Mouse (Mus musculus): ENCODE measurements at regions not wholly inside any gene's neighbourhood (a gene's known extent, or its start where the extent isn't known, plus 50 kb on each side); places are given as distances from the start of the nearest gene placed in this dataset.

DNA sequence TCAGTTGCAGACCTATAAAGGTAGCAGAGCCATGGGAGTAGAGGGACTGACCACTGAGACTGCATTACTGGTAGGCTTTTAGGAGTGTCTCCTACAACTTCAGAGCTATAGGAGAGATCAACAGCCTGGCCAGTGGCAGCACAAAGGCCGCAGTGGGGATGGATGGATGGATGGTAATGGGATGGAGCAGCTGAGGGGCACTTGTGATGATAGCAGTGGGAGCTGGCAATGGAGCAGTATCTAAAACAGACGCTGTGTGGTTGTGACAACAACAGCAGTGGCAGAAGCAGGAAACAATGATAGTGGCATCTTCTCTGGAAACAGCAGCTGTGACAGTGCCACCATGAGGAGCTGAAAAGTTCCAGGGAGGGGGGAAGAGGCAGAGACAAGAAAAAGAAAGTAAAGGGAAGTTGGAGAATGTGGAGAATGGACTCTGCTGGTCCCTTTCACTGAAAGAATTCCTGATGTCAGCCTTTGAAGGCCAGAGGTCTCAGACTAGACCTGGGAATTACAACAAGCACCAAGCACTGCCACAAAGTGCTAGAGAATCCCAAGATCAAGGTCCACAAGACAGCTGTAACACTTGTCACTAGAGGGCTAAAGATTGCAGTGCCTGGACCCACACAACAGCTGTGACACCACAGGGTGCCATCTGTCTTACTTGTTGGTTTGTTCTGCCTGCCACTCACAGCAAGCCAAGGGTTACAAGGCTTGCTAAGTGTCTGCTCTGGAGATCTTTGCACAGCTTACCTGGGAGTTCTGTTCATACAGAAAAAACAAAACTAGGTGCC is 624.1 kb upstream of the Pitx2 start:
- ATAC-seq (ENCODE audit: insufficient number of reproducible peaks, insufficient read depth, low FRiP score, low TSS enrichment, low read depth): no peak
- Histone ChIP-seq H3K4me2 (no peak overlapping the region), H3K27me3 (no peaks in the 10 kb centered on the region), H3K9ac (no peak overlapping the region), H3K9me3 (no peaks in the 10 kb centered on the region), H3K27ac (no peak overlapping the region), H3K4me3 (no peak overlapping the region), H3K36me3 (no peaks in the 10 kb centered on the region), H3K4me1 (no peaks in the 10 kb centered on the region)
- WGBS: 79% methylated on average over 2 of the region's 2 CpGs

DNA sequence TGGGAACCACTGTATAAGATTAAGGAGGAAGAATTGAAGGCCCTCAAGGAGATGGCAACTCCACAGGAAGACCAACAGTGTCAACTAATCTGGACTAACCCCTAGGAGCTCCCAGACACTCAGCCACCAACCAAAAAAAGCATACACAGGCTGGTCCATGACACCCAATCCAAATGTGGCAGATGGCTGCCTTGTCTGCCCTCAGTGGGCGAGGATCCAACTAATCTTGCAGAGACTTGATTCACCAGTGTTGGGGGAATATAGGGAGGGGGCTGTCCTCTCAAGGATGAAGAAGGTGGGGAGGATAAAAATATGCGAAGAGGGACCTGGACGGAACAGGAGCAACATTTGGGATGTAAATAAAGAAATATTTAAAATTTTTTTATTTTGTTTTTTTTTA is 629.1 kb upstream of the Pitx2 start:
- WGBS: 91% methylated on average over 3 of the region's 3 CpGs
- Histone ChIP-seq H3K27ac (no peak overlapping the region), H3K9me3 (no peaks in the 10 kb centered on the region), H3K4me3 (no peak overlapping the region), H3K27me3 (no peaks in the 10 kb centered on the region), H3K9ac (no peak overlapping the region), H3K4me2 (no peak overlapping the region), H3K36me3 (no peaks in the 10 kb centered on the region), H3K4me1 (no peaks in the 10 kb centered on the region)
- ATAC-seq (ENCODE audit: insufficient number of reproducible peaks, insufficient read depth, low FRiP score, low TSS enrichment, low read depth): no peak

DNA sequence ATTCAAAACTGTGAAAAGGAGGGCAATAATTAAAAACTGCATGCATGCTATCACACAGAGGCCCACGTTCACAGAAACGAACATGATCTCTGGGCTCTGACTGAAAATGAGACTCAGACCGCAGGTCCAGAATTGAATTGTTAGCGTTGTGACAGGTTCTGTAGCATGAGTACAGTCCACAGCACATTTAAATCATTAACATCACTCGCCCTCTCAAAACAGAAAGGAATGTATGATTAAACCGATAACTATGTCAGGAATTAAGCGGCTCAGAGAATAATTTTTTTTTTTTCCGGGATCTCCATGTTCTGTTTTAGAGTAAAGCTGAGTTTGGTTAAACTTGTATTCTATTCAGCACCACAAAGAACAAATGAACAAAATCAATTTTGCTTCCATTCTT is 634.3 kb upstream of the Pitx2 start:
- WGBS: 26% methylated on average over 8 of the region's 8 CpGs

DNA sequence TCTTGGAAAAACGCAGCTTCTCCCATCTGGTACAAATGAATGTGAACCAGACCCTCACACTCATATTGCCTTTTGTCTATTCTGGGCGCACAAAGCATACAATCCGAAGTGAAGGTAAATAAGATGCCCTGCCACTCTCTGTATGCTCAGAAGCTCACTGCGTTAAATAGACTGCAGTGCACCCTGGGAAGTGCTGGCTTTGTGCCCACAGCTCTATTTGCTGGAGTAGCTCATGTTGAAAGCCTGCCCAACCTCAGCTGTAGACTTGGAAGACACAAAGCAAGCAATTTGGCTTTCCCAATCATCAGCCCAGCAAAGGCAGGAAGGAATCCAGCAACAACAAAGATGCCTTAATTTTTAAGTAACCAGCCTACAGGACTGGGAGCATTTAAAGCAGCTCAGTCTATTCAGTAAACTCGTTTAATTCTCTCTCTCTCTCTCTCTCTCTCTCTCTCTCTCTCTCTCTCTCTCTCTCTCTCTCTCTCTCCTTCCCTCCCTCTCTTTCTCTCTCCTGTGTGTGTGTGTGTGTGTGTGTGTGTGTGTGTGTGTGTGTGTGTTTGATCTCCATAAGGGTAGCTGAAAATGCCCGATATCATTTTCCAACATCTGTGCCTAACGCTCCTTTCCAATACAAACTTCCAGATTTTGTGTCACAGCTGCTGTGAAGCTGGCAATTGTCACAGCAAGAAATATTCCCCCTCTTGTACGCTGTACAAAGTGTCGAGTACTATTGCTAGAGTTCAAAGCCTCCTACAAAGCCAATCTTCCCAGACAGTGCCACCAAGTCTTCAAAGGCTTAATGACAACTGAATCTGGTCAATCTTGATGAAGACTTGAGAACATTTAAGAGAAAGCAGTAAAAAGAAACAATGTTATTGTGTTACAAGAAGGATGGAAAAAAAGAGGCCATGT is 650.5 kb upstream of the Fam241a start:
- ATAC-seq (ENCODE audit: insufficient number of reproducible peaks, insufficient read depth, low FRiP score, low TSS enrichment, low read depth): peak; percentile 76
- peak overlapping the region; percentile 38 for H3K4me2 ChIP-seq

More for the DNA sequence above, 634.3 kb upstream of the Pitx2 start:
- Histone ChIP-seq H3K4me3 (no peak overlapping the region), H3K27ac (no peak overlapping the region), H3K9me3 (no peaks in the 10 kb centered on the region), H3K4me2 (peak overlapping the region; percentile 14; the same call in 1 of the 2 replicates), H3K36me3 (no peaks in the 10 kb centered on the region), H3K9ac (no peak overlapping the region), H3K27me3 (no peaks in the 10 kb centered on the region), H3K4me1 (peaks cover 3% of the 10 kb centered on the region; the same call in 1 of the 2 replicates)
- ATAC-seq (ENCODE audit: insufficient number of reproducible peaks, insufficient read depth, low FRiP score, low TSS enrichment, low read depth): no peak

DNA sequence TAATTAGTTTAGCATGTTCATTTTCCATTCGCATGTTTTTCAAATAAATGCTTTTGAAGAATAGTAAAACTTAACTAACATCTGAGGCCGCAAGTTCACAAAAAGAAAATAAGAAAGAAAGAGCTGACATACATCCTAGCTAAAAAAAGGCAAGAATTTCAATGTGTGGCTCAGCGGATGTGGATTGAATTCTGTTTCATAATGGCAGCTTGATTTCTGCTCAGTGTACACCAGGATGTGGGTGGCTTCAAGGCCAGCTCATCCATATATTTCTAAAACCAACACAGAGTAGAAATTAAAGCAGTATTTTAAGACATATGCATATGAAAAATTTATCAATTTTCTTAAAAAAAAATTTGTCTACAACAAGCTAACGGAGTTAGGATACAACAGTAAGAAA is 629.3 kb upstream of the Fam241a start:
- Histone ChIP-seq H3K4me1 (0 out of 2 replicates have a peak, but pooled peaks cover 6% of the 10 kb centered on the region), H3K36me3 (no peaks in the 10 kb centered on the region), H3K27me3 (peaks cover 24% of the 10 kb centered on the region), H3K4me3 (no peak overlapping the region), H3K9ac (no peak overlapping the region), H3K4me2 (no peak overlapping the region), H3K9me3 (no peaks in the 10 kb centered on the region), H3K27ac (no peak overlapping the region)
- ATAC-seq (ENCODE audit: insufficient number of reproducible peaks, insufficient read depth, low FRiP score, low TSS enrichment, low read depth): no peak
- 65% methylated on average over 4 of the region's 4 CpGs for WGBS

More for the DNA sequence above, 650.5 kb upstream of the Fam241a start:
- H3K9me3 ChIP-seq: no peaks in the 10 kb centered on the region
- peaks cover 14% of the 10 kb centered on the region; the same call in 1 of the 2 replicates for H3K4me1 ChIP-seq
- H3K4me3 ChIP-seq: no peak overlapping the region
- H3K27me3 ChIP-seq: no peaks in the 10 kb centered on the region
- H3K9ac ChIP-seq: no peak overlapping the region
- 27% methylated on average over 9 of the region's 9 CpGs for WGBS
- H3K27ac ChIP-seq: peak overlapping the region; percentile 79
- H3K36me3 ChIP-seq: no peaks in the 10 kb centered on the region

DNA sequence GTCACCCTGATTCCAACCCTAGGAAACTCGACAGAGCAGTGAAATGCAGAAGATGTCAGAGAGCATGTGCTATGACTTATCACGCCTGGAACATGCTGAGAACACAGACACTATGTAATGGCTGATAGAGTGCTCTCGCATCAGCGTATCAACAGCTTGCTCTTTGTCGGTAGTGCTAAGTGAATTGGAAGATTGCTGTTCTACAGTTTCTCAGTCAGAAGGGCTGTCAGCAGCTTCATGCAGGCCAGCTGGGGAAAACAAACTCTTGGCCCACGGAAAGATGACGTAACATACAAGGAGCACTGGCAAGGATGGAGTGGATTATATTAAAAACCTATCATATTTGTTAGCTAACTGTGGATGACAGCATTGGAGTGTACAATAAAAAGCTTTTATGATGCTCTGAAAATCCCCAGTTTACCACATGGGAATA is 624.6 kb upstream of the Fam241a start:
- peaks cover 17% of the 10 kb centered on the region for H3K4me1 ChIP-seq
- peaks cover 16% of the 10 kb centered on the region for H3K27me3 ChIP-seq
- 33% methylated on average over 7 of the region's 7 CpGs for WGBS
- peak overlapping the region; percentile 28; the same call in 1 of the 2 replicates for H3K4me2 ChIP-seq
- ATAC-seq (ENCODE audit: insufficient number of reproducible peaks, insufficient read depth, low FRiP score, low TSS enrichment, low read depth): no peak
- H3K4me3 ChIP-seq: no peak overlapping the region
- H3K9me3 ChIP-seq: no peaks in the 10 kb centered on the region
- no peaks in the 10 kb centered on the region for H3K36me3 ChIP-seq
- H3K27ac ChIP-seq: 0 out of 2 replicates have a peak overlapping the region, but pooled peaks have one; percentile 28
- H3K9ac ChIP-seq: no peak overlapping the region

DNA sequence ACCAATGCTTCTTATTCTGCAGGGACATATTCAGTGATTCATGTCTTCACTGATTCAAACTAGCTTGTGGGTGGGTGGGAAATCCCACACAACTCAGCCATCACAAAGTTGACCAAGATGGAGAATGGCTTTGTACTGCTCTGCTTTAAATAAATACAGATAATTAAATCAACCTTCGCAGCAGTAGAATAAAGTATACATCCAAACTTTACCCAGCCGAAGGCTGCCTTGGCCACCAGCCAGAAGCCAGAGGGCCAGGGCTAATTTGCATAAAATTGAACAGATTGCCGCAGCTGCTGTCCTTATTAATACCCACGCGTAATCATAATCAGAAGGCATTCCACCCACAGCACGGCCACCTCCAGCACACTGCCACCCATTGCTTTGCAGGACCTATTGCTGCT is 623.8 kb upstream of the Fam241a start:
- no peak for ATAC-seq (ENCODE audit: insufficient number of reproducible peaks, insufficient read depth, low FRiP score, low TSS enrichment, low read depth)

DNA sequence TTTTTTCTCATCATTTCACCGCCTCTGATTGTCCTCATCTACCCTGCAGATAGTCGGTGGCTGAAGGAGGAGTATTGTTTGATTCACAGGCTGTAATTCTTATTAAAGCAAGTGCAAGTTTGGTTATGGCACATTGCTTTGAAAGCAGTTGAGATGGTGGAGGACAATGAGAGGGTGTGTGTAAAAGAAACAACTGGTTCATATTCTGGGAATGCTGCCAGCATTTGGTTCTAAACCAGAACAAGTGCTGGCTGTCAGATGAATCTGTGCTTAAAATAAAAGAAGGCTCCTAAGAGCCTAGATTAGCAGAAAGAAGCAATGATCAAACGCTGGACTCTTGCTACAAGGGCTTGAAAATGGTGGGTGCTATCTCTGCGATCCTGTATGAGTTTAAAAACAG is 622.7 kb upstream of the Fam241a start:
- H3K9ac ChIP-seq: no peak overlapping the region
- WGBS: 53% methylated on average over 4 of the region's 4 CpGs
- no peaks in the 10 kb centered on the region for H3K36me3 ChIP-seq
- no peak overlapping the region for H3K4me3 ChIP-seq
- no peak for ATAC-seq (ENCODE audit: insufficient number of reproducible peaks, insufficient read depth, low FRiP score, low TSS enrichment, low read depth)
- peaks cover 23% of the 10 kb centered on the region for H3K27me3 ChIP-seq
- no peaks in the 10 kb centered on the region for H3K9me3 ChIP-seq
- H3K4me1 ChIP-seq: peaks cover 17% of the 10 kb centered on the region
- H3K4me2 ChIP-seq: no peak overlapping the region
- H3K27ac ChIP-seq: no peak overlapping the region

More for the DNA sequence above, 623.8 kb upstream of the Fam241a start:
- Histone ChIP-seq H3K4me2 (peak overlapping the region; percentile 28), H3K4me3 (no peak overlapping the region), H3K27me3 (peaks cover 22% of the 10 kb centered on the region), H3K9ac (no peak overlapping the region), H3K9me3 (no peaks in the 10 kb centered on the region), H3K4me1 (peaks cover 17% of the 10 kb centered on the region), H3K36me3 (no peaks in the 10 kb centered on the region), H3K27ac (no peak overlapping the region)
- 27% methylated on average over 6 of the region's 6 CpGs for WGBS

DNA sequence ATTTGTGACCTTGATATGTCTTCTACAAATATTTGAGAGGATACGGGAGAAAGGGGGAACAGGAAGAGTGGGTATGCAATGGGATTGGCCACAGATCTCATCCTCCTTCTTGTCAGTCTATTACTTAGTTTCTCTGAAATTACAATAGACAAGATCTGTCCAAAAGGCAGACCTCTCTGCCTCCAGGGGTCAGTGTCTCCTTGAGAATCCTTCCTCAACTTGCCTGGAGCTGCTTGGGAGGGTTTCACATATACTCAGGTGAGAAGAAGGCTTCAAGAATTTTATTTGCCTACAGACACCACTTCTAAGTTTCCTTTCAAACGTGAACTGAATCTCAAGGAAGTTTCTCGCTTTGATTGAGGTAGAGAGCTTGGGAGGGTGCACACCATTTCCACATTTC is 575.0 kb upstream of the Fam241a start:
- H3K9me3 ChIP-seq: no peaks in the 10 kb centered on the region
- no peaks in the 10 kb centered on the region for H3K27me3 ChIP-seq
- H3K4me2 ChIP-seq: no peak overlapping the region
- H3K27ac ChIP-seq: no peak overlapping the region
- H3K9ac ChIP-seq: no peak overlapping the region
- no peak overlapping the region for H3K4me3 ChIP-seq
- H3K36me3 ChIP-seq: no peaks in the 10 kb centered on the region
- WGBS: 50% methylated on average over 3 of the region's 3 CpGs
- ATAC-seq (ENCODE audit: insufficient number of reproducible peaks, insufficient read depth, low FRiP score, low TSS enrichment, low read depth): no peak
- no peaks in the 10 kb centered on the region for H3K4me1 ChIP-seq

DNA sequence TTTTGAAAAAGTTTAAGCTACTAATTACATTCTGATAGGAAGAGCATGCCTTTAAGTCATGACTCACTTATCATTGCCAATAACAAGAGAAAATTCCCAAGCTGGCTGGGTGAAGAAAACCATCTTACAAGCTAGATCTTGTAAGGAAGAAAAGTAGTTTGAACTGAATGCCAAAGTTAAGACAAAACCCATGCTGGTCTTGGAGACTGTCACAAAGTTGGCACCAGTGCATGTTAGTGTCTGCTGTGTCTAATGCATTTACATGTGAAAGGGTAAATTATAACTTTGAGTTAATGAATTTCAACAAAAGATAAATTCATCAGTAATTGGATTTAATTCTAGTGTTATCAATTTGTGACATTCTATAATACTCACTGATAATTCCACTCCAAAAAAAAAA is 533.6 kb upstream of the Fam241a start:
- H3K27ac ChIP-seq: no peak overlapping the region
- no peak overlapping the region for H3K9ac ChIP-seq
- H3K4me2 ChIP-seq: no peak overlapping the region
- ATAC-seq (ENCODE audit: insufficient number of reproducible peaks, insufficient read depth, low FRiP score, low TSS enrichment, low read depth): no peak
- no peaks in the 10 kb centered on the region for H3K36me3 ChIP-seq
- H3K4me3 ChIP-seq: no peak overlapping the region
- H3K4me1 ChIP-seq: no peaks in the 10 kb centered on the region
- no peaks in the 10 kb centered on the region for H3K9me3 ChIP-seq
- no peaks in the 10 kb centered on the region for H3K27me3 ChIP-seq

DNA sequence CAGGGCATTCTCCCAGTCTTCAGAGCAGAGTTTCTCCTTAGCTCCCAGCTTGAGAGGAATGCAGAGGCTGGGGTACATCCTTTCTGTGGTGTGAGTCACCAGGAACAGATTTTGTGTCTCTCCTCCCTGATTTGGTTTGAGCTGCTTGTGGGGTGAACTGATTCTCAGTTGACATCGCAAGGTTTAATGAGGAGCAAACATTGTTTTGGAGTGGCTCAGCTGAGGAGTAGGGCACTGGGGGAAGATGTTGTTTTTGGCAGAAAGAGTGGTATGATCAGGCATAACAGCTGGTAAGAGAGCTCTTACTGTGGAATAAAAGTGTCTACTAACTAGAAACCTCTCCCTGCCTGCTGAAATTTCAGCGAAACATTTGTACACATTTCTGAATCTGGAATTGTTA is 519.4 kb upstream of the Fam241a start:
- 75% methylated on average over 2 of the region's 2 CpGs for WGBS
- Histone ChIP-seq H3K9ac (no peak overlapping the region), H3K27ac (no peak overlapping the region)

More for the DNA sequence above, 519.4 kb upstream of the Fam241a start:
- ATAC-seq (ENCODE audit: insufficient number of reproducible peaks, insufficient read depth, low FRiP score, low TSS enrichment, low read depth): no peak
- no peak overlapping the region for H3K4me2 ChIP-seq
- H3K36me3 ChIP-seq: no peaks in the 10 kb centered on the region
- no peaks in the 10 kb centered on the region for H3K9me3 ChIP-seq
- no peaks in the 10 kb centered on the region for H3K4me1 ChIP-seq
- no peak overlapping the region for H3K4me3 ChIP-seq
- H3K27me3 ChIP-seq: no peaks in the 10 kb centered on the region
